Mouse (Mus musculus) hindbrain, embryonic 13.5 days (tissue): ENCODE measurements around the gene Wwox. TPM values are rescaled to one million over a fixed set of nuclear protein-coding genes. Genes with fewer than 3 reads are reported as not detected.

ENCODE experiments used
- ATAC-seq: fragments of 200-750 bp; cut with Nextera tagmentation; 2 replicates; pipeline ENCODE4 v1.8.0; 2017; ENCODE audit warnings: moderate TSS enrichment; ENCODE audit not compliant: low FRiP score
- H3K27ac ChIP-seq: fragments of 300-500 bp; sonication (generic); 2 replicates; pipeline ENCODE4 v1.5.1; 2015; ENCODE audit warnings: inconsistent platforms, mild to moderate bottlenecking, moderate library complexity
- H3K27me3 ChIP-seq: fragments of 300-500 bp; sonication (generic); 2 replicates; pipeline ENCODE4 v1.6.1; 2015; ENCODE audit warnings: mild to moderate bottlenecking, inconsistent platforms
- H3K36me3 ChIP-seq: fragments of 300-500 bp; sonication (generic); 2 replicates; pipeline ENCODE4 v1.6.1; 2015; ENCODE audit warnings: mild to moderate bottlenecking, inconsistent platforms
- H3K4me1 ChIP-seq: fragments of 300-500 bp; sonication (generic); replicated peaks from 2 replicates; pipeline ENCODE4 v1.6.1; 2015; ENCODE audit warnings: inconsistent platforms
- H3K4me2 ChIP-seq: fragments of 300-500 bp; sonication (generic); 2 replicates; pipeline ENCODE4 v1.6.1; 2015; ENCODE audit warnings: inconsistent platforms, mild to moderate bottlenecking, moderate library complexity
- H3K4me3 ChIP-seq: fragments of 300-500 bp; sonication (generic); 2 replicates; pipeline ENCODE4 v1.5.1; 2015; ENCODE audit warnings: mild to moderate bottlenecking, inconsistent platforms
- H3K9ac ChIP-seq: fragments of 300-500 bp; sonication (generic); 2 replicates; pipeline ENCODE4 v1.6.1; 2015; ENCODE audit warnings: mild to moderate bottlenecking, inconsistent platforms
- H3K9me3 ChIP-seq: fragments of 300-500 bp; sonication (generic); 2 replicates; pipeline ENCODE4 v1.6.1; 2016; ENCODE audit warnings: inconsistent platforms
- WGBS: fragments of 180-500 bp; shearing (Covaris S2); methylation state at CpG from one replicate; pipeline ENCODE4 v1.1.7; 2015; 5-methylcytosine and 5-hydroxymethylcytosine counted together
- polyA plus RNA-seq: library from polyadenylated mRNA; unstranded; fragments of >200 nt; fragmentation: Nextera tagmentation; extraction: Ambion mirVana; gene quantifications from 2 replicates; pipeline ENCODE4 v1.2.1, GENCODE M21; 2015

The Wwox gene
- polyA plus RNA-seq, 1 experiment from 2014 or later = 13.8 TPM

GRCm38 (mm10) chr8:114657789-114658188, 218.3 kb downstream of the Wwox start:
- Histone ChIP-seq H3K36me3 (no peaks in the 10 kb centered on the region), H3K4me3 (no peak overlapping the region), H3K9ac (no peak overlapping the region), H3K9me3 (no peaks in the 10 kb centered on the region), H3K4me1 (0 out of 2 replicates have a peak, but pooled peaks cover 4% of the 10 kb centered on the region), H3K4me2 (no peak overlapping the region), H3K27ac (no peak overlapping the region), H3K27me3 (no peaks in the 10 kb centered on the region)
- 76% methylated on average over 4 of the region's 4 CpGs for WGBS
- no peak for ATAC-seq

GRCm38 (mm10) chr8:114658475-114658874, 219.0 kb downstream of the Wwox start:
- WGBS = 55% methylated on average over 4 of the region's 4 CpGs
- H3K4me1 ChIP-seq = 0 out of 2 replicates have a peak, but pooled peaks cover 4% of the 10 kb centered on the region
- H3K27me3 ChIP-seq = no peaks in the 10 kb centered on the region
- H3K27ac ChIP-seq = no peak overlapping the region
- no peaks in the 10 kb centered on the region for H3K9me3 ChIP-seq
- no peaks in the 10 kb centered on the region for H3K36me3 ChIP-seq
- no peak for ATAC-seq
- no peak overlapping the region for H3K4me2 ChIP-seq
- no peak overlapping the region for H3K9ac ChIP-seq
- no peak overlapping the region for H3K4me3 ChIP-seq

GRCm38 (mm10) chr8:114663053-114663452, 223.6 kb downstream of the Wwox start:
- Histone ChIP-seq H3K4me1 (0 out of 2 replicates have a peak, but pooled peaks cover 4% of the 10 kb centered on the region), H3K4me2 (no peak overlapping the region), H3K27me3 (no peaks in the 10 kb centered on the region), H3K9ac (no peak overlapping the region), H3K36me3 (no peaks in the 10 kb centered on the region), H3K4me3 (no peak overlapping the region), H3K9me3 (no peaks in the 10 kb centered on the region), H3K27ac (no peak overlapping the region)
- WGBS = 78% methylated on average over 7 of the region's 7 CpGs
- no peak for ATAC-seq

GRCm38 (mm10) chr8:114665521-114665920, 226.1 kb downstream of the Wwox start:
- Histone ChIP-seq H3K27ac (no peak overlapping the region), H3K36me3 (no peaks in the 10 kb centered on the region), H3K4me2 (no peak overlapping the region), H3K9me3 (no peaks in the 10 kb centered on the region), H3K27me3 (no peaks in the 10 kb centered on the region), H3K4me1 (no peaks in the 10 kb centered on the region), H3K9ac (no peak overlapping the region), H3K4me3 (no peak overlapping the region)
- 61% methylated on average over 6 of the region's 6 CpGs for WGBS
- ATAC-seq = no peak

- H3K9ac ChIP-seq = no peak overlapping the region
- 75% methylated on average over 6 of the region's 6 CpGs for WGBS
- H3K4me3 ChIP-seq = no peak overlapping the region
- H3K27me3 ChIP-seq = no peaks in the 10 kb centered on the region
- H3K4me1 ChIP-seq = no peaks in the 10 kb centered on the region
- ATAC-seq = no peak
- H3K9me3 ChIP-seq = no peaks in the 10 kb centered on the region
- no peaks in the 10 kb centered on the region for H3K36me3 ChIP-seq
- no peak overlapping the region for H3K4me2 ChIP-seq
- H3K27ac ChIP-seq = no peak overlapping the region
Observed at GRCm38 (mm10) chr8:114670801-114671200, 231.3 kb downstream of the Wwox start.

GRCm38 (mm10) chr8:114671237-114671674, 231.8 kb downstream of the Wwox start:
- 77% methylated on average over 9 of the region's 9 CpGs for WGBS
- H3K4me1 ChIP-seq = no peaks in the 10 kb centered on the region
- no peak for ATAC-seq
- H3K4me2 ChIP-seq = no peak overlapping the region
- no peaks in the 10 kb centered on the region for H3K9me3 ChIP-seq
- no peak overlapping the region for H3K4me3 ChIP-seq
- H3K27me3 ChIP-seq = no peaks in the 10 kb centered on the region
- no peak overlapping the region for H3K9ac ChIP-seq
- no peaks in the 10 kb centered on the region for H3K36me3 ChIP-seq
- no peak overlapping the region for H3K27ac ChIP-seq

GRCm38 (mm10) chr8:114673416-114673815, 234.0 kb downstream of the Wwox start:
- H3K4me1 ChIP-seq = no peaks in the 10 kb centered on the region

GRCm38 (mm10) chr8:114675151-114675550, 235.7 kb downstream of the Wwox start:
- H3K4me2 ChIP-seq = no peak overlapping the region
- H3K9me3 ChIP-seq = no peaks in the 10 kb centered on the region
- no peak overlapping the region for H3K27ac ChIP-seq
- no peak overlapping the region for H3K4me3 ChIP-seq
- ATAC-seq = no peak
- WGBS = 85% methylated on average over 7 of the region's 7 CpGs
- H3K36me3 ChIP-seq = no peaks in the 10 kb centered on the region
- H3K4me1 ChIP-seq = peaks cover 9% of the 10 kb centered on the region; the same call in 1 of the 2 replicates
- H3K27me3 ChIP-seq = no peaks in the 10 kb centered on the region
- no peak overlapping the region for H3K9ac ChIP-seq

More at GRCm38 (mm10) chr8:114673416-114673815, 234.0 kb downstream of the Wwox start:
- no peak for ATAC-seq
- Histone ChIP-seq H3K4me3 (no peak overlapping the region), H3K9me3 (no peaks in the 10 kb centered on the region), H3K9ac (no peak overlapping the region), H3K4me2 (no peak overlapping the region), H3K27me3 (no peaks in the 10 kb centered on the region), H3K36me3 (no peaks in the 10 kb centered on the region), H3K27ac (no peak overlapping the region)
- 95% methylated on average over 3 of the region's 3 CpGs for WGBS

GRCm38 (mm10) chr8:114676918-114677317, 237.5 kb downstream of the Wwox start:
- ATAC-seq = no peak
- no peak overlapping the region for H3K27ac ChIP-seq
- H3K4me2 ChIP-seq = no peak overlapping the region
- H3K36me3 ChIP-seq = no peaks in the 10 kb centered on the region
- H3K4me3 ChIP-seq = no peak overlapping the region
- H3K27me3 ChIP-seq = no peaks in the 10 kb centered on the region
- no peaks in the 10 kb centered on the region for H3K9me3 ChIP-seq
- H3K9ac ChIP-seq = no peak overlapping the region
- peaks cover 15% of the 10 kb centered on the region; the same call in 1 of the 2 replicates for H3K4me1 ChIP-seq
- 80% methylated on average over 2 of the region's 2 CpGs for WGBS

GRCm38 (mm10) chr8:114677551-114678127, 238.2 kb downstream of the Wwox start:
- Histone ChIP-seq H3K4me1 (peaks cover 15% of the 10 kb centered on the region; the same call in 1 of the 2 replicates), H3K9ac (no peak overlapping the region), H3K4me2 (no peak overlapping the region), H3K27ac (no peak overlapping the region), H3K4me3 (no peak overlapping the region), H3K27me3 (no peaks in the 10 kb centered on the region), H3K9me3 (no peaks in the 10 kb centered on the region), H3K36me3 (no peaks in the 10 kb centered on the region)
- 65% methylated on average over 6 of the region's 6 CpGs for WGBS
- no peak for ATAC-seq

GRCm38 (mm10) chr8:114679386-114680098, 240.1 kb downstream of the Wwox start:
- Histone ChIP-seq H3K27me3 (no peaks in the 10 kb centered on the region), H3K27ac (no peak overlapping the region), H3K4me2 (no peak overlapping the region), H3K4me1 (peaks cover 15% of the 10 kb centered on the region; the same call in 1 of the 2 replicates), H3K36me3 (no peaks in the 10 kb centered on the region), H3K9ac (no peak overlapping the region), H3K4me3 (no peak overlapping the region), H3K9me3 (no peaks in the 10 kb centered on the region)
- WGBS = 68% methylated on average over 14 of the region's 14 CpGs
- no peak for ATAC-seq

GRCm38 (mm10) chr8:114681136-114681535, 241.7 kb downstream of the Wwox start:
- Histone ChIP-seq H3K36me3 (no peaks in the 10 kb centered on the region), H3K4me2 (no peak overlapping the region), H3K27me3 (no peaks in the 10 kb centered on the region), H3K9me3 (no peaks in the 10 kb centered on the region), H3K4me1 (peaks cover 15% of the 10 kb centered on the region; the same call in 1 of the 2 replicates), H3K27ac (no peak overlapping the region), H3K4me3 (no peak overlapping the region), H3K9ac (no peak overlapping the region)
- 81% methylated on average over 10 of the region's 10 CpGs for WGBS
- ATAC-seq = no peak

GRCm38 (mm10) chr8:114682166-114682565, 242.7 kb downstream of the Wwox start:
- peaks cover 15% of the 10 kb centered on the region; the same call in 1 of the 2 replicates for H3K4me1 ChIP-seq
- WGBS = 71% methylated on average over 10 of the region's 10 CpGs
- H3K36me3 ChIP-seq = no peaks in the 10 kb centered on the region
- ATAC-seq = no peak
- no peak overlapping the region for H3K9ac ChIP-seq
- H3K4me3 ChIP-seq = no peak overlapping the region
- H3K9me3 ChIP-seq = no peaks in the 10 kb centered on the region
- H3K27me3 ChIP-seq = no peaks in the 10 kb centered on the region
- no peak overlapping the region for H3K4me2 ChIP-seq
- H3K27ac ChIP-seq = no peak overlapping the region
